Mouse (Mus musculus) fat pad, adult 2 months (tissue): Measurements from ENCODE around the gene Akt3.

Experiments
- DNase-seq: peaks from one replicate; pipeline ENCODE4 v3.0.0-alpha.2; 2011; ENCODE audit warnings: low read depth, low spot score; ENCODE audit errors: extremely low read depth

Akt3 gene

GRCm38 (mm10) chr1:177013313-177013712 is 244.7 kb downstream of the Akt3 start:
- no peak for DNase-seq

GRCm38 (mm10) chr1:177012774-177013173 is 245.2 kb downstream of the Akt3 start:
- no peak for DNase-seq

DNA sequence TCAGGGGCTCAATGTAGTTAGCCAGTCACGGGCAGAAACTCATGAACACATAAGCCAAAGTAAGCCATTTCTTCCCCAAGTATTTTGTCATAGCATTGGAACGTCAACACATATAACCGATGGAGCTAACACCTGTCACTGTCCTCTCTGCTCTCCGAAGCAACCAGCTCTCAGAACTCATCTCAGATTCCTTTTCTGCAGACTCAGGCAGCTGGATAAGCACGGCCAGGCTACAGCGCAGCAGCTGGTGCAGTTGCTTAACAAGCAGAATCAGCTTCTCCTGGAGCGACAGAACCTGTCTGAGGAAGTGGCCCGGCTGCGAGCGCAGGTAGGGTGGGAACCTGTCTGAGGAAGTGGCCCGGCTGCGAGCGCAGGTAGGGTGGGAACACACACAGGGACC is 246.3 kb downstream of the Akt3 start:
- DNase-seq: no peak

- DNase-seq: no peak
These were observed 247.2 kb downstream of the Akt3 start for GRCm38 (mm10) chr1:177010607-177011302.

- no peak for DNase-seq
These were observed 248.0 kb downstream of the Akt3 start for GRCm38 (mm10) chr1:177010041-177010440.

- DNase-seq: no peak
These were observed 249.2 kb downstream of the Akt3 start for GRCm38 (mm10) chr1:177008777-177009176.

DNA sequence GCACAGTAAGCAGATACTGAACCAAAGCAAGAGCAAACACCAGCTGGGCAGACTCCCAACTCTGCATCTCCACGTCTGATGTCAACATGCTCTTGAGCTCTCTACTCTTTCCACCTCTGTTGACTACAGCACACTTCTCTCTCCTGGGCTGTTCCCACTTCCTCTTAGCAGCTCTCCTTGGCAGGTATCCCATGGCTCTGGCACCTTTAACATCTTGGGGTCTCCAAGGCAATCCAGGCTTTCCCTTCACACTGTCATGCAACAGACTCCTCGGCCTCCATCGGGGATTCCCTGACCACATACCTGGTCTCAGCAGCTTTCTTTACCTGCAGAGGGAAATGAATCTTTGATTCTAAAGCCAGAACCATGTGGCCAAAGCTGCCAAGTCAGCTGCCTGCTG is 250.6 kb downstream of the Akt3 start:
- DNase-seq: no peak

GRCm38 (mm10) chr1:177004041-177004741 is 253.8 kb downstream of the Akt3 start:
- DNase-seq: no peak

DNA sequence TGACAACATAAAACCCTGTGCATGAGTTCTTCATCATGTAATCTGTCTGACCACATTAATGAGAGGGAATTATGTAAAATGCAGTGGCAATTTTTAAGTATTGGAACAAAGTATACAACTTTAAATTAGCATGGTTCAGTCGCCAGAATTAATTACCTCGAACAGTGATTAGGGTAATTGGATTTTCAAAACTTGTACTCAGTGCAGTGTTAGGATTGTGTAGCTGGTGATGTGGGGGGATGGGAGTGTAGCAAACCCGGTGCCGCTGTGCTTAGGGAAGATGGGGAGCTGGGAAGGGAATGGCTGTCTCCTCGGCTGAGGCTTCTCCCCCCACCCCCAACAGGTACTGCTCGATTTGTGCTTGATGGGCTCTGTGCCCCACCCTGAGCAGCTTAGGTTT is 255.1 kb downstream of the Akt3 start:
- no peak for DNase-seq

GRCm38 (mm10) chr1:176999011-176999410 is 259.0 kb downstream of the Akt3 start:
- DNase-seq: no peak

- no peak for DNase-seq
These were observed 260.0 kb downstream of the Akt3 start for GRCm38 (mm10) chr1:176997711-176998689.

GRCm38 (mm10) chr1:176997254-176997653 is 260.7 kb downstream of the Akt3 start:
- DNase-seq: no peak

DNA sequence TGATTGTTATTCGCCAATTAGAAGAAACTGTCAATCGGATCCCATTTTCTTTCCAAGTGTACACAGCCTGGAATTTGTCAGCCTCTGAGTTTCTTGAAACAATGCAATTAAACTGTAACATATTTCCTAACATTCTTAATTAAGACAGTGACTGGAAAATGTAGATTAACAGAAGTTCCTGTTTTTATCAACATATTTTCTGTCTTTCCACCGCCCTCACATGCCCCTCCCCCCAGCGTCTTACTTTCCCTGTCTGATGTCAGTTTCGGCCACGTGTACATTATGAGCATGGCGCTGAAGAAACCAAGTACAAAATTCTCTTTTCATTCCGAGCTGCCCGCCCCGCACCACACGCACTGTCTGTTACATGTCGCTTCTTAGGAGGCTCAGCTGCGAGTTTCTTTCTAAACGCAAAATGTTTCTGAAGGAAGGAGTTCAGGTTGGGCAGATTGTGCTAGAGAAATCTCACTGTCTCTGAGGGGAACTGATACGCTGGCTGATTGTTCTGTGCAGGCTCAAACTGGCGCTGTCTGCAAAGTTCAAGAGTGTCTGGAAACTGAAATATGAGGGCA is 261.3 kb downstream of the Akt3 start:
- no peak for DNase-seq

DNA sequence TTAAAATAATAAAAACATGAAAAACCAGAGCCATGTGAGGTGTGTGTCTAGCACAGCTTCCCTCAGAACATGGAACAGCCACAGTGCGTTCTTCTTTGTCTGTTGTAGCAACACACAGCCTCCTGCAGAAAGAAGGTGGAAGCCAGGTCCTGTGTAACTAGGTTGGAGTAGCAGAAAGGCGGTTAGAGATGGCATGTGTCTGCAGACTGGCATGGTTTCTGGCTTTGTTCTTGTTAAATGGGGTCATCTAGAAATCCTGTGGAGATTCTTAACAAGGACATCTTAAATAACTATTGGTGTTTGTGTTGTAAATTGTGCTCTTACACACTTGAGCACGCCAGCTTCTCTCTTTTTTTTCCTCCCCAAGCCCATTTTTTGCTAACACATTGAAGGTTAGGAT is 261.8 kb downstream of the Akt3 start:
- DNase-seq: no peak

GRCm38 (mm10) chr1:176995419-176995775 is 262.6 kb downstream of the Akt3 start:
- DNase-seq: no peak

DNA sequence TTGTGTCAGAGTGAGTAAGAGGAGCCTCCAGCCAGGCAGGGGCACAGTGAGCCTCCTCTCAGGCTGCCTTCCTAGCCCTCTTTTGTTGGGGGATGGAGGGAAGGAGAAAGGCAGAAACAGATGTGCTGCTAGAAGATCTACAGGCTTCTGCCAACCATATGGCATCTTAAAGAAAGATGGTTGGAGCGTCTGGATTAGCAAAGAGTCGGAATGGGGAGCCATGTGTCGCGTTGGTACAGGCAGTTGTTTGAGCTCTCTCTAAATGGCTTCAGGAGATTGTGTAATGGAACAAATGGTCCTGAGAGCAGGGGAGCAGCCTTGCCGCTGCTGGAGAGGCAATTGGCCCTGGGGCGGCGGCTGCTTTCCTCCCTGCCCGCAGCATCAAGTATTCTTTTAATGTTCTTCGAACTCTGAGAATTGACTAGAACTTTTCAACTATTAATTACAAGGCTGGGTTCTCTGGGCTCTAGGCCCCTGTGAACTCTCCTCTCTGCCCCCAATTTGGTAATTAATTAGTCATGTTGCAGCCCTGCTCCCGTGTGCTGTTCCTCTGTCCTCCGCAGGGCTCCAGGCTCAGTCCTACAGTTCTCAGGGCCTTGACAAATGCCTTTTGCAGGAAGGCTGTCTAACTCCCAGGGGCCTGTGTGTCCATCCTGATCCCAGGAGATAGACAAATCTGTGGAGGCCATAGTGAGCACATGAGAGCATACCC is 263.1 kb downstream of the Akt3 start:
- no peak for DNase-seq

GRCm38 (mm10) chr1:176994087-176994486 is 263.9 kb downstream of the Akt3 start:
- DNase-seq: no peak

GRCm38 (mm10) chr1:176993141-176994010 is 264.6 kb downstream of the Akt3 start:
- DNase-seq: no peak

DNA sequence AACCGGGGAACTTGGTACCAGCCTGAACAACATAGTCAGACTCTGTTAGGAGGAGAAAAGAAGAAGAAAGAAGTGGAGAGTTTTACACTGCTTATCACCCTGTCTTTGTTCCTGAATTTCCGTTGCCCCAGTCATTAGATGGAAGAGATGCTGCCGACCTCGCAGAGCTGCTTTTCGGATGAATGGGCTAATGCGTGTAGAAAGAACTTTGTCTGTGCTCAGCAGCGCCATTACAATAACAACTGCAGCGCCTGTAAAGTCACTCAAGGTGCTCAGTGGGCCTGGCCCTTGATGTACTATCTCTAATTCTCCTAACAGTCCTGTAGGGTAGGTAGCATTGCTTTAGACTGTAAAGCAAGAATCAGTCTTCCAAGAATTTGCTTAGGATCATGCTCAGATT is 265.5 kb downstream of the Akt3 start:
- no peak for DNase-seq

DNA sequence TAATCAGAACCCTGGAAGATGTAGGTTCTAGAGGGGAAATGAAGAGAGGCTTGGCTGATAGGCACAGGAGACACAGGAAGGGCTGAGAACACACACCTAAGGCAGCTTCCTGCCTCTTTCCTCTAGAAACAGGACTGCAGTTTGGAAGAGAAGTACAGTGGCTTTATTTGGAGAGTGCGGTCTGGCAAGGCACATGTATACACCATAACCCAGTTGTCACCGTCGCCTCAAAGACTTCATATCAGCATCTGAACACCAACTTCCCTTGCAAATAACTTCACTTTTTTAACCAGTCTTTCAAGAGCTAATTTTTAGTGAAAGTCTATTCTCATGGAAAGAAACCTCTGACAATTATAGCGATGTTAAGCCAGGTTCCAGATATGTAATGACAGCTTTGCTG is 266.5 kb downstream of the Akt3 start:
- DNase-seq: no peak
